Mouse (Mus musculus): ENCODE measurements around the gene Cx3cr1. TPM values are rescaled to one million over a fixed set of nuclear protein-coding genes. Genes with fewer than 3 reads are reported as not detected.

The Cx3cr1 gene
- polyA plus RNA-seq, 1 experiment: 3.9 TPM

- Histone ChIP-seq H3K36me3 (ENCODE audit: control insufficient read depth, insufficient read depth, low read length) (no peaks in the 10 kb centered on the region), H3K27ac (ENCODE audit: insufficient read depth, low read depth, low read length) (no peak overlapping the region), H3K27me3 (ENCODE audit: control insufficient read depth, insufficient read depth, low read length) (no peaks in the 10 kb centered on the region), H3K4me1 (ENCODE audit: control insufficient read depth, insufficient read depth, insufficient read length, low read length) (no peaks in the 10 kb centered on the region), H3K4me3 (ENCODE audit: low read depth, low read length) (no peak overlapping the region)
- TF ChIP-seq CTCF (IDR thresholded peaks at IDR 0.05; ENCODE audit: extremely low read depth, insufficient read length, insufficient replicate concordance, low read depth, low read length) (no peak), POLR2A (IDR thresholded peaks at IDR 0.05; ENCODE audit: low read depth, low read length) (no peak)
- 82% methylated on average over 10 of the region's 10 CpGs for WGBS
Observed at GRCm38 (mm10) chr9:120030421-120030820, 39.3 kb downstream of the Cx3cr1 start.

- WGBS: 89% methylated on average over 6 of the region's 6 CpGs
- TF ChIP-seq CTCF (IDR thresholded peaks at IDR 0.05; ENCODE audit: extremely low read depth, insufficient read length, insufficient replicate concordance, low read depth, low read length) (no peak), POLR2A (IDR thresholded peaks at IDR 0.05; ENCODE audit: low read depth, low read length) (no peak)
- Histone ChIP-seq H3K27ac (ENCODE audit: insufficient read depth, low read depth, low read length) (no peak overlapping the region), H3K4me3 (ENCODE audit: low read depth, low read length) (no peak overlapping the region), H3K27me3 (ENCODE audit: control insufficient read depth, insufficient read depth, low read length) (no peaks in the 10 kb centered on the region), H3K36me3 (ENCODE audit: control insufficient read depth, insufficient read depth, low read length) (no peaks in the 10 kb centered on the region), H3K4me1 (ENCODE audit: control insufficient read depth, insufficient read depth, insufficient read length, low read length) (no peaks in the 10 kb centered on the region)
Observed at GRCm38 (mm10) chr9:120029880-120030279, 39.8 kb downstream of the Cx3cr1 start.

GRCm38 (mm10) chr9:120027401-120028151, 42.1 kb downstream of the Cx3cr1 start:
- Histone ChIP-seq H3K36me3 (ENCODE audit: control insufficient read depth, insufficient read depth, low read length) (no peaks in the 10 kb centered on the region), H3K4me1 (ENCODE audit: control insufficient read depth, insufficient read depth, insufficient read length, low read length) (no peaks in the 10 kb centered on the region), H3K27me3 (ENCODE audit: control insufficient read depth, insufficient read depth, low read length) (no peaks in the 10 kb centered on the region), H3K27ac (ENCODE audit: insufficient read depth, low read depth, low read length) (no peak overlapping the region), H3K4me3 (ENCODE audit: low read depth, low read length) (no peak overlapping the region)
- TF ChIP-seq POLR2A (IDR thresholded peaks at IDR 0.05; ENCODE audit: low read depth, low read length): no peak
- peak; percentile 49; the same call in 1 of the 2 replicates for TF ChIP-seq CTCF (IDR thresholded peaks at IDR 0.05; ENCODE audit: extremely low read depth, insufficient read length, insufficient replicate concordance, low read depth, low read length)
- 10% methylated on average over 14 of the region's 14 CpGs for WGBS

- Histone ChIP-seq H3K27me3 (ENCODE audit: control insufficient read depth, insufficient read depth, low read length) (no peaks in the 10 kb centered on the region), H3K4me3 (ENCODE audit: low read depth, low read length) (no peak overlapping the region), H3K27ac (ENCODE audit: insufficient read depth, low read depth, low read length) (no peak overlapping the region), H3K36me3 (ENCODE audit: control insufficient read depth, insufficient read depth, low read length) (no peaks in the 10 kb centered on the region), H3K4me1 (ENCODE audit: control insufficient read depth, insufficient read depth, insufficient read length, low read length) (no peaks in the 10 kb centered on the region)
- 64% methylated on average over 5 of the region's 5 CpGs for WGBS
- no peak for TF ChIP-seq POLR2A (IDR thresholded peaks at IDR 0.05; ENCODE audit: low read depth, low read length)
- no peak for TF ChIP-seq CTCF (IDR thresholded peaks at IDR 0.05; ENCODE audit: extremely low read depth, insufficient read length, insufficient replicate concordance, low read depth, low read length)
Observed at GRCm38 (mm10) chr9:120024625-120025024, 45.1 kb downstream of the Cx3cr1 start.

GRCm38 (mm10) chr9:120024171-120024570, 45.5 kb downstream of the Cx3cr1 start:
- Histone ChIP-seq H3K27me3 (ENCODE audit: control insufficient read depth, insufficient read depth, low read length) (no peaks in the 10 kb centered on the region), H3K36me3 (ENCODE audit: control insufficient read depth, insufficient read depth, low read length) (no peaks in the 10 kb centered on the region), H3K4me3 (ENCODE audit: low read depth, low read length) (no peak overlapping the region), H3K27ac (ENCODE audit: insufficient read depth, low read depth, low read length) (no peak overlapping the region), H3K4me1 (ENCODE audit: control insufficient read depth, insufficient read depth, insufficient read length, low read length) (no peaks in the 10 kb centered on the region)
- WGBS: 44% methylated on average over 10 of the region's 10 CpGs
- no peak for TF ChIP-seq CTCF (IDR thresholded peaks at IDR 0.05; ENCODE audit: extremely low read depth, insufficient read length, insufficient replicate concordance, low read depth, low read length)
- no peak for TF ChIP-seq POLR2A (IDR thresholded peaks at IDR 0.05; ENCODE audit: low read depth, low read length)

GRCm38 (mm10) chr9:120023086-120023811, 46.4 kb downstream of the Cx3cr1 start, which contains the start of gene Xirp1:
Xirp1 (minus strand) TSS chr9:120023598.
- Histone ChIP-seq H3K4me3 (ENCODE audit: low read depth, low read length) (no peak within 1 kb of the TSS), H3K27me3 (ENCODE audit: control insufficient read depth, insufficient read depth, low read length) (no peaks in the 10 kb centered on the region), H3K36me3 (ENCODE audit: control insufficient read depth, insufficient read depth, low read length) (no peaks in the 10 kb centered on the region), H3K27ac (ENCODE audit: insufficient read depth, low read depth, low read length) (no peak within 1 kb of the TSS), H3K4me1 (ENCODE audit: control insufficient read depth, insufficient read depth, insufficient read length, low read length) (no peaks in the 10 kb centered on the region)
- TF ChIP-seq POLR2A (IDR thresholded peaks at IDR 0.05; ENCODE audit: low read depth, low read length) (no peak), CTCF (IDR thresholded peaks at IDR 0.05; ENCODE audit: extremely low read depth, insufficient read length, insufficient replicate concordance, low read depth, low read length) (no peak)
- 79% methylated on average over 18 of the region's 18 CpGs for WGBS

GRCm38 (mm10) chr9:120021164-120021563, 48.5 kb downstream of the Cx3cr1 start:
- H3K27ac ChIP-seq (ENCODE audit: insufficient read depth, low read depth, low read length): no peak overlapping the region
- no peak overlapping the region for H3K4me3 ChIP-seq (ENCODE audit: low read depth, low read length)
- H3K4me1 ChIP-seq (ENCODE audit: control insufficient read depth, insufficient read depth, insufficient read length, low read length): no peaks in the 10 kb centered on the region
- no peak for TF ChIP-seq CTCF (IDR thresholded peaks at IDR 0.05; ENCODE audit: extremely low read depth, insufficient read length, insufficient replicate concordance, low read depth, low read length)
- no peak for TF ChIP-seq POLR2A (IDR thresholded peaks at IDR 0.05; ENCODE audit: low read depth, low read length)
- H3K27me3 ChIP-seq (ENCODE audit: control insufficient read depth, insufficient read depth, low read length): no peaks in the 10 kb centered on the region
- no peaks in the 10 kb centered on the region for H3K36me3 ChIP-seq (ENCODE audit: control insufficient read depth, insufficient read depth, low read length)
- WGBS: 59% methylated on average over 5 of the region's 5 CpGs

Data from small intestine, adult 2 months (tissue).